In the genomic region with DNA sequence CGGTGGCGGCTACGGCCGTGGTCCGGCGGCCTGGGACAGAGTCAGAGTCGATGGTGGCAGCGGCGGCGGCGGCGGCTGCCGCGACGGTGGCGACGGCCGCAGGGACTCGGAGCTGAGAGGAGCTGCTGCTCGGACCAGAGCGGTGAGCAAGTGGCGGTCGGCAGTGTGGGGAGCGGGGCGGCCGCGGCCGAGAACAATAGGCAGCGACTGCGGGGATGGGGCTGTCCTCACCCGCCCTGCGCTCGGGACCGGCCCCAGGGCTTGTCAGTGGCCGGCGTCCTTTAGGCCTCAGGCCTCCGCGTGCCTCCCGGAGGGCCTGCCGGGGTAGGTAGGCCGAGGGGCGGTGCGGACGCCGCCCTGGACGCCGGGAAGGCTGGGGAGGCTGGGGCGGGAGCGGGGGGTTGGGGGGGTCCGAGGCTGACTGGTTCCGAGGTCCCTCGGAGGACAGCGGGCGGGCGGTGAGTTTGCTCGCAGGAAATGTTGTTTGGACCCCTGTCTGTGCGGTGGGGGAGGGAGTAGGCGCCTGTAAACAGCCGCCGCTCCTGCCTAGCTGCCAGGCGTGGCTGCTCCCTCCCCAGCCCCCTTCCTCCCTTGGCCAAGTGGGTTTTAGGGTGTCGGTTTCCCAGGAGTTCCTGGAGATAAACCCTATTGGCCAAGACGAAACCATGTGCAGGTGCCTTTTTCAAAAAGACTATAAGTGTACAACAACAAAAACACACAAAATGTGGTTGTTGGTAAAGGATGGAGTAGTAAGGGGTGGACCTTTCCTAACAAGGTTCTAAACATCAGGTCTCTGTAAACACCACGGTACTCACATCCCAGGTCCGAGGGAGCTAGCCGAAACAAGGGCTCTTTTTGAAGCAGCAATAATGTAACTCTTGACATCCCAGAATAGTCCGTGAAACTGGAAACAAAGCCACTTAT, we compare ENCODE assay signal across 8 mouse cellular contexts. TPM values are rescaled to one million over a fixed set of nuclear protein-coding genes. Genes with fewer than 3 reads are reported as not detected.
A peak's percentile ranks its signal among the peaks of the same experiment; 100 is the strongest.
DNase-seq lines count a peak whose midpoint lies in the region; ATAC-seq and TF ChIP-seq lines count a peak whose summit lies in the region.

No protein-coding gene starts in this region.

- H3K27me3 ChIP-seq in C2C12 (ENCODE audit: control insufficient read depth, insufficient read depth, insufficient read length): no peaks in the 10 kb centered on the region
- no peaks in the 10 kb centered on the region for H3K27me3 ChIP-seq in embryonic facial prominence, embryonic 14.5 days (replicated peaks; ENCODE audit: control insufficient read depth, insufficient read depth, low read length)
- no peaks in the 10 kb centered on the region for H3K27me3 ChIP-seq in heart, adult 2 months (ENCODE audit: control insufficient read depth, insufficient read depth, low read length)
- peaks cover 5% of the 10 kb centered on the region for H3K27me3 ChIP-seq in liver, embryonic 12.5 days (replicated peaks)
- no peaks in the 10 kb centered on the region for H3K27me3 ChIP-seq in stomach, postnatal 0 days (ENCODE audit: control insufficient read depth, insufficient read depth, low read length)

- WGBS in embryonic facial prominence, embryonic 14.5 days: 1% methylated on average over 27 of the region's 67 CpGs
- WGBS in heart, adult 2 months: under 1% methylated on average over 60 of the region's 67 CpGs
- under 1% methylated on average over 66 of the region's 67 CpGs for WGBS in liver, embryonic 12.5 days (ENCODE audit: insufficient replicate concordance)
- WGBS in stomach, postnatal 0 days: 0% methylated on average over 43 of the region's 67 CpGs

- DNase-seq in adrenal gland, adult 8-10 months: peak; percentile 44
- peak; percentile 63 for DNase-seq in embryonic facial prominence, embryonic 14.5 days (ENCODE audit: low spot score)
- DNase-seq in heart, adult 2 months: peak in 1 of 2 experiments; percentile 79
- DNase-seq in kidney, adult 9 months: peak; percentile 56
- DNase-seq in naive thymus-derived CD4-positive, alpha-beta T cell, adult 2 months (ENCODE audit: low read depth): peak; percentile 53
- peak; percentile 75 for DNase-seq in stomach, postnatal 0 days (ENCODE audit: low spot score)

- intact Hi-C loops in heart, adult 2 months (cut with DNase I): loop anchor here (2.0 to 5.0 kb wide), 3 partner anchors 114 to 345 kb away; partner anchors contain the start of genes Prdx6, Rabgap1l and Zbtb37

- peak overlapping the region; percentile 96 for H3K9ac ChIP-seq in embryonic facial prominence, embryonic 14.5 days (ENCODE audit: low read depth, low read length)
- peak overlapping the region; percentile 96 for H3K9ac ChIP-seq in heart, adult 2 months (ENCODE audit: low read depth, low read length)
- peak overlapping the region; percentile 98 for H3K9ac ChIP-seq in liver, embryonic 12.5 days
- H3K9ac ChIP-seq in stomach, postnatal 0 days (ENCODE audit: low read length): peak overlapping the region; percentile 98

- peaks cover 50% of the 10 kb centered on the region for H3K79me3 ChIP-seq in C2C12 (ENCODE audit: low read depth)

- no peak for TF ChIP-seq EP300 in heart, adult 2 months (IDR thresholded peaks at IDR 0.05; ENCODE audit: insufficient read depth, low read depth, low read length)
- TF ChIP-seq EP300 in stomach, postnatal 0 days (optimal IDR thresholded peaks at IDR 0.05): no peak

- peak; percentile 76 for ATAC-seq in embryonic facial prominence, embryonic 14.5 days (ENCODE audit: low read depth)
- ATAC-seq in liver, embryonic 12.5 days: peak; percentile 71
- peak; percentile 77 for ATAC-seq in stomach, postnatal 0 days (ENCODE audit: low FRiP score, low TSS enrichment)

- no peaks in the 10 kb centered on the region for H3K9me3 ChIP-seq in embryonic facial prominence, embryonic 14.5 days (ENCODE audit: control insufficient read depth, low read length)
- H3K9me3 ChIP-seq in liver, embryonic 12.5 days (replicated peaks): no peaks in the 10 kb centered on the region
- no peaks in the 10 kb centered on the region for H3K9me3 ChIP-seq in stomach, postnatal 0 days (ENCODE audit: control insufficient read depth, low read length)

- peaks cover 12% of the 10 kb centered on the region for H3K4me1 ChIP-seq in embryonic facial prominence, embryonic 14.5 days (ENCODE audit: control insufficient read depth, insufficient read depth, low read length)
- peaks cover 7% of the 10 kb centered on the region for H3K4me1 ChIP-seq in heart, adult 2 months (ENCODE audit: control insufficient read depth, insufficient read depth, low read length)
- peaks cover 38% of the 10 kb centered on the region for H3K4me1 ChIP-seq in liver, embryonic 12.5 days
- H3K4me1 ChIP-seq in stomach, postnatal 0 days (replicated peaks; ENCODE audit: control insufficient read depth, insufficient read depth): no peaks in the 10 kb centered on the region

- TF ChIP-seq POLR2A in heart, adult 2 months (IDR thresholded peaks at IDR 0.05; ENCODE audit: insufficient read depth, low read depth, low read length): no peak

- H3ac ChIP-seq in C2C12 (ENCODE audit: control insufficient read depth, insufficient read length, low read depth): peak overlapping the region; percentile 81

- peak overlapping the region; percentile 62 for H3K4me2 ChIP-seq in embryonic facial prominence, embryonic 14.5 days (ENCODE audit: low read depth, low read length)
- H3K4me2 ChIP-seq in liver, embryonic 12.5 days: peak overlapping the region; percentile 77
- peak overlapping the region; percentile 70 for H3K4me2 ChIP-seq in stomach, postnatal 0 days (replicated peaks; ENCODE audit: low read depth)

- no peaks in the 10 kb centered on the region for H3K36me3 ChIP-seq in C2C12 (ENCODE audit: control insufficient read depth, insufficient read depth)
- no peaks in the 10 kb centered on the region for H3K36me3 ChIP-seq in embryonic facial prominence, embryonic 14.5 days (ENCODE audit: control insufficient read depth, insufficient read depth, low read length)
- peaks cover 15% of the 10 kb centered on the region for H3K36me3 ChIP-seq in heart, adult 2 months (ENCODE audit: control insufficient read depth, insufficient read depth, low read length)
- no peaks in the 10 kb centered on the region for H3K36me3 ChIP-seq in liver, embryonic 12.5 days
- no peaks in the 10 kb centered on the region for H3K36me3 ChIP-seq in stomach, postnatal 0 days (ENCODE audit: control insufficient read depth, insufficient read depth, low read length)

- H3K79me2 ChIP-seq in C2C12 (ENCODE audit: control insufficient read depth, insufficient read depth): peaks cover 55% of the 10 kb centered on the region
- peaks cover 1% of the 10 kb centered on the region for H3K79me2 ChIP-seq in heart, adult 2 months (replicated peaks; ENCODE audit: control insufficient read depth, insufficient read depth, low read length)

- peak overlapping the region; percentile 69 for H3K4me3 ChIP-seq in C2C12 (ENCODE audit: insufficient read depth, poor library complexity, severe bottlenecking)
- H3K4me3 ChIP-seq in embryonic facial prominence, embryonic 14.5 days (ENCODE audit: low read depth, low read length): peak overlapping the region; percentile 96
- H3K4me3 ChIP-seq in heart, adult 2 months: peak overlapping the region; percentile 63
- H3K4me3 ChIP-seq in liver, embryonic 12.5 days: peak overlapping the region; percentile 99
- peak overlapping the region; percentile 99 for H3K4me3 ChIP-seq in stomach, postnatal 0 days (ENCODE audit: low read depth, low read length)

- peak overlapping the region; percentile 86 for H3K27ac ChIP-seq in embryonic facial prominence, embryonic 14.5 days (replicated peaks; ENCODE audit: low read depth, low read length)
- peak overlapping the region; percentile 96 for H3K27ac ChIP-seq in heart, adult 2 months
- peak overlapping the region; percentile 93 for H3K27ac ChIP-seq in liver, embryonic 12.5 days
- peak overlapping the region; percentile 96 for H3K27ac ChIP-seq in stomach, postnatal 0 days (replicated peaks)

- TF ChIP-seq CTCF in C2C12 (IDR thresholded peaks at IDR 0.05; ENCODE audit: control insufficient read depth, insufficient read depth, insufficient read length): no peak
- TF ChIP-seq CTCF in heart, adult 2 months (IDR thresholded peaks at IDR 0.05): no peak
- no peak for TF ChIP-seq CTCF in stomach, postnatal 0 days (IDR thresholded peaks at IDR 0.05; ENCODE audit: low read depth)

TF ChIP-seq in C2C12, 6 proteins besides CTCF, POLR2A, EP300 and RAD21:
- TF ChIP-seq CEBPB (IDR thresholded peaks at IDR 0.05; ENCODE audit: low read depth) (no peak), MYOD1 (IDR thresholded peaks at IDR 0.05; ENCODE audit: control insufficient read depth, insufficient read length, low read depth) (no peak), USF1 (IDR thresholded peaks at IDR 0.05; ENCODE audit: low read depth) (no peak), MYOG (IDR thresholded peaks at IDR 0.05; ENCODE audit: control insufficient read depth, extremely low read depth, insufficient read length) (no peak), FOSL1 (IDR thresholded peaks at IDR 0.05; ENCODE audit: insufficient read depth, low read length, poor library complexity, severe bottlenecking) (no peak), MAX (IDR thresholded peaks at IDR 0.05) (no peak)
TF ChIP-seq in C2C12: peak in this region for 0.

RNA-seq across cellular contexts. Expression of gene Rc3h1, which starts 0.6 kb away (rescaled TPM):
- 4.0 TPM for polyA plus RNA-seq in C2C12 (2012; fragmentation: generic; extraction: Trizol)
- total RNA-seq in adrenal gland, adult 8-10 months (2022): 10 to 100 TPM; 34.6 to 52.0 (median 48.0) TPM
- 8.1 and 8.5 TPM in 2 replicates for polyA plus RNA-seq in embryonic facial prominence, embryonic 14.5 days (2014; fragmentation: Nextera tagmentation; extraction: Ambion mirVana)
- 10 to 100 TPM; 39.0 to 42.0 TPM for total RNA-seq in heart, adult 2 months (2021)
- 9.8 and 21.1 TPM in 2 replicates for polyA plus RNA-seq in heart, adult 2 months (2012; rRNA removed)
- polyA plus RNA-seq in liver, embryonic 12.5 days (2016; fragmentation: Nextera tagmentation; extraction: Ambion mirVana): 5.9 and 6.7 TPM in 2 replicates
- 3.7 and 4.2 TPM in 2 replicates for polyA plus RNA-seq in stomach, postnatal 0 days (2015; fragmentation: Nextera tagmentation; extraction: Ambion mirVana)
